Mouse (Mus musculus): Measurements from ENCODE around the gene Rab3gap1.

Rab3gap1 gene

GRCm38 (mm10) chr1:127982268-127982667 is 113.7 kb downstream of the Rab3gap1 start:
- DNase-seq (ENCODE audit: low spot score) = no peak

- DNase-seq (ENCODE audit: low spot score) = no peak
Measured at GRCm38 (mm10) chr1:127983274-127983993, 114.9 kb downstream of the Rab3gap1 start.

GRCm38 (mm10) chr1:127985391-127985790 is 116.8 kb downstream of the Rab3gap1 start:
- no peak for DNase-seq (ENCODE audit: low spot score)

GRCm38 (mm10) chr1:127988246-127988645 is 119.7 kb downstream of the Rab3gap1 start:
- DNase-seq (ENCODE audit: low spot score) = no peak

GRCm38 (mm10) chr1:127989387-127989786 is 120.8 kb downstream of the Rab3gap1 start:
- DNase-seq (ENCODE audit: low spot score) = no peak

- DNase-seq (ENCODE audit: low spot score) = peak; percentile 44
Measured at GRCm38 (mm10) chr1:127989876-127990731, 121.5 kb downstream of the Rab3gap1 start.
